Mouse (Mus musculus): ENCODE data around the gene Fcnb. TPM values are rescaled to one million over a fixed set of nuclear protein-coding genes. Genes with fewer than 3 reads are reported as not detected.

The Fcnb gene
- total RNA-seq, 2 experiments from 2014 or later: not detected

GRCm38 (mm10) chr2:28089095-28089494 is 4.4 kb upstream of the Fcnb start:
- DNase-seq (ENCODE audit: extremely low spot score in 1 of 2, low spot score in 1 of 2): no peak

GRCm38 (mm10) chr2:28086112-28086511 is 1.4 kb upstream of the Fcnb start:
- no peak for DNase-seq (ENCODE audit: extremely low spot score in 1 of 2, low spot score in 1 of 2)

- no peak for DNase-seq (ENCODE audit: extremely low spot score in 1 of 2, low spot score in 1 of 2)
Observed at GRCm38 (mm10) chr2:28075616-28076187, 9.0 kb downstream of the Fcnb start.

GRCm38 (mm10) chr2:28068537-28068878 is 16.2 kb downstream of the Fcnb start:
- peak; percentile 66 to 70 for DNase-seq (ENCODE audit: extremely low spot score in 1 of 2, low spot score in 1 of 2)

- DNase-seq (ENCODE audit: extremely low spot score in 1 of 2, low spot score in 1 of 2): peak in 1 of 2 experiments; percentile 17
Observed at GRCm38 (mm10) chr2:28067821-28068536, 16.7 kb downstream of the Fcnb start.

GRCm38 (mm10) chr2:28067175-28067574 is 17.5 kb downstream of the Fcnb start:
- DNase-seq (ENCODE audit: extremely low spot score in 1 of 2, low spot score in 1 of 2): no peak

GRCm38 (mm10) chr2:28066686-28067085 is 18.0 kb downstream of the Fcnb start:
- no peak for DNase-seq (ENCODE audit: extremely low spot score in 1 of 2, low spot score in 1 of 2)

- no peak for DNase-seq (ENCODE audit: extremely low spot score in 1 of 2, low spot score in 1 of 2)
Observed at GRCm38 (mm10) chr2:28065081-28065651, 19.5 kb downstream of the Fcnb start.

- DNase-seq (ENCODE audit: extremely low spot score in 1 of 2, low spot score in 1 of 2): no peak
Observed at GRCm38 (mm10) chr2:28064339-28065080, 20.2 kb downstream of the Fcnb start.

- no peak for DNase-seq (ENCODE audit: extremely low spot score in 1 of 2, low spot score in 1 of 2)
Observed at GRCm38 (mm10) chr2:28063711-28064338, 20.9 kb downstream of the Fcnb start.

GRCm38 (mm10) chr2:28059922-28060321 is 24.8 kb downstream of the Fcnb start:
- no peak for DNase-seq (ENCODE audit: extremely low spot score in 1 of 2, low spot score in 1 of 2)

- DNase-seq (ENCODE audit: extremely low spot score in 1 of 2, low spot score in 1 of 2): no peak
Observed at GRCm38 (mm10) chr2:28047092-28047491, 37.6 kb downstream of the Fcnb start.

GRCm38 (mm10) chr2:28046311-28046710 is 38.4 kb downstream of the Fcnb start:
- no peak for DNase-seq (ENCODE audit: extremely low spot score in 1 of 2, low spot score in 1 of 2)

GRCm38 (mm10) chr2:28044920-28045598 is 39.6 kb downstream of the Fcnb start:
- no peak for DNase-seq (ENCODE audit: extremely low spot score in 1 of 2, low spot score in 1 of 2)

- DNase-seq (ENCODE audit: extremely low spot score in 1 of 2, low spot score in 1 of 2): no peak
Observed at GRCm38 (mm10) chr2:28040466-28040865, 44.2 kb downstream of the Fcnb start.

- DNase-seq (ENCODE audit: extremely low spot score in 1 of 2, low spot score in 1 of 2): no peak
Observed at GRCm38 (mm10) chr2:28039647-28040325, 44.9 kb downstream of the Fcnb start.

- peak in 1 of 2 experiments; percentile 20 for DNase-seq (ENCODE audit: extremely low spot score in 1 of 2, low spot score in 1 of 2)
Observed at GRCm38 (mm10) chr2:28038391-28039096, 46.1 kb downstream of the Fcnb start.

- no peak for DNase-seq (ENCODE audit: extremely low spot score in 1 of 2, low spot score in 1 of 2)
Observed at GRCm38 (mm10) chr2:28037505-28038390, 46.9 kb downstream of the Fcnb start.
